Mouse (Mus musculus) stomach, postnatal 0 days (tissue): ENCODE results near the gene Fhod1.

Experiments used
- CTCF ChIP-seq: IDR thresholded peaks from 2 replicates; pipeline ENCODE4 v1.5.1; 2016; ENCODE audit warnings: antibody characterized with exemption, low read depth, mild to moderate bottlenecking, moderate library complexity
- EP300 ChIP-seq: optimal IDR thresholded peaks from 2 replicates; pipeline ENCODE3; 2016; ENCODE audit warnings: antibody characterized with exemption

- no peak for TF ChIP-seq EP300
- peak; percentile 79 for TF ChIP-seq CTCF
These were observed 26.8 kb upstream of the Fhod1 start for GRCm38 (mm10) chr8:105374513-105374966.
